Mouse (Mus musculus): Measurements from ENCODE around the gene Prkci. TPM values are rescaled to one million over a fixed set of nuclear protein-coding genes. Genes with fewer than 3 reads are reported as not detected.

The Prkci gene
- polyA plus RNA-seq (2012; ENCODE audit: insufficient read depth, insufficient read length, missing spikeins) = 17.4 and 19.8 TPM in 2 replicates

DNA sequence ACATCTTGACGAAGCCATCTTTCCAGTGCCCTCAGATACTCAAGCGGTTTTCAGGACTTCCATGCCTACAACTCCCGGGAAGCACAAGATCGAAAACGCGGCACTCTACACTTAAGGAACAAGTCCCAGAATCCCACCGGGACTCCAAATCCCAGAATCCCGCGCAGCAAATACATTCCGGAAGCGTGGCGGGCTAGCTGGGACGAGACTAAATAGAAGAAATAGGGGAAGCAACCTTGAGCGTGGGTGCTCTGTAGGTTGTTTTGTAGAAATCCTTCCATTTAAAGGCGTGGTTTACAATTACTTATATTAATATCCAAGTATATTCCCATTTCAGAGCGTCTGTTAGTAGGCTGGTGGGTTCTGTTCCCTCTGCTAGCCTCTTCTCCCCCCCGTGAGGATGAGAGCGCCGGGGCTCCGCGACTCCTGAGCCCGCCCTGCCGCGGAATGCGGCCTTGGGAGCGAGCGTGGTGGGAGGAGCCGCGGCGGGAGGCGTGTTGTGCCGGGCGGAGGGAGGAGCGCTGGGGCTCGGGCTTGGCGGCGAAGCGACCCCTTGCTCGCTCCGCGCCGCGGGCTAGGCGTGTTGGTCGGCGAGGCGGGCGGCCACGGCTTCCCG is at the start of gene Prkci:
Prkci (plus strand) TSS at position 465 of the 616 bp plus-strand sequence.
- TF ChIP-seq CTCF (IDR thresholded peaks at IDR 0.05; ENCODE audit: low read depth, low read length) = no peak
- no peak for TF ChIP-seq POLR2A (IDR thresholded peaks at IDR 0.05; ENCODE audit: borderline replicate concordance, low read depth, low read length)
- H3K4me3 ChIP-seq (ENCODE audit: insufficient read depth, low read length) = peak within 1 kb of the TSS; percentile 86
- H3K4me1 ChIP-seq (ENCODE audit: control insufficient read depth, insufficient read depth, low read length) = peaks cover 22% of the 10 kb centered on the region
- peak within 1 kb of the TSS; percentile 54 for H3K27ac ChIP-seq (ENCODE audit: insufficient read depth, low read depth, low read length)

- no peak for TF ChIP-seq POLR2A (IDR thresholded peaks at IDR 0.05; ENCODE audit: borderline replicate concordance, low read depth, low read length)
- TF ChIP-seq CTCF (IDR thresholded peaks at IDR 0.05; ENCODE audit: low read depth, low read length) = no peak
- Histone ChIP-seq H3K27ac (ENCODE audit: insufficient read depth, low read depth, low read length) (no peak overlapping the region), H3K4me1 (ENCODE audit: control insufficient read depth, insufficient read depth, low read length) (peaks cover 4% of the 10 kb centered on the region), H3K4me3 (ENCODE audit: insufficient read depth, low read length) (no peak overlapping the region)
Observed at GRCm38 (mm10) chr3:30951652-30952051, 43.9 kb upstream of the Prkci start.

- Histone ChIP-seq H3K4me1 (ENCODE audit: control insufficient read depth, insufficient read depth, low read length) (peaks cover 7% of the 10 kb centered on the region), H3K27ac (ENCODE audit: insufficient read depth, low read depth, low read length) (no peak overlapping the region), H3K4me3 (ENCODE audit: insufficient read depth, low read length) (no peak overlapping the region)
- TF ChIP-seq CTCF (IDR thresholded peaks at IDR 0.05; ENCODE audit: low read depth, low read length) (no peak), POLR2A (IDR thresholded peaks at IDR 0.05; ENCODE audit: borderline replicate concordance, low read depth, low read length) (no peak)
Observed at GRCm38 (mm10) chr3:30952273-30953070, 43.1 kb upstream of the Prkci start.

- no peak for TF ChIP-seq CTCF (IDR thresholded peaks at IDR 0.05; ENCODE audit: low read depth, low read length)
- TF ChIP-seq POLR2A (IDR thresholded peaks at IDR 0.05; ENCODE audit: borderline replicate concordance, low read depth, low read length) = no peak
Observed at GRCm38 (mm10) chr3:30956327-30956726, 39.2 kb upstream of the Prkci start.

GRCm38 (mm10) chr3:30958709-30959108 is 36.8 kb upstream of the Prkci start:
- TF ChIP-seq POLR2A (IDR thresholded peaks at IDR 0.05; ENCODE audit: borderline replicate concordance, low read depth, low read length) (no peak), CTCF (IDR thresholded peaks at IDR 0.05; ENCODE audit: low read depth, low read length) (no peak)
- Histone ChIP-seq H3K4me1 (ENCODE audit: control insufficient read depth, insufficient read depth, low read length) (peaks cover 9% of the 10 kb centered on the region), H3K4me3 (ENCODE audit: insufficient read depth, low read length) (no peak overlapping the region), H3K27ac (ENCODE audit: insufficient read depth, low read depth, low read length) (no peak overlapping the region)

More at GRCm38 (mm10) chr3:30956327-30956726, 39.2 kb upstream of the Prkci start:
- no peak overlapping the region for H3K4me3 ChIP-seq (ENCODE audit: insufficient read depth, low read length)
- H3K4me1 ChIP-seq (ENCODE audit: control insufficient read depth, insufficient read depth, low read length) = peaks cover 9% of the 10 kb centered on the region
- H3K27ac ChIP-seq (ENCODE audit: insufficient read depth, low read depth, low read length) = no peak overlapping the region

- TF ChIP-seq CTCF (IDR thresholded peaks at IDR 0.05; ENCODE audit: low read depth, low read length) = no peak
- TF ChIP-seq POLR2A (IDR thresholded peaks at IDR 0.05; ENCODE audit: borderline replicate concordance, low read depth, low read length) = no peak
- Histone ChIP-seq H3K4me3 (ENCODE audit: insufficient read depth, low read length) (no peak overlapping the region), H3K4me1 (ENCODE audit: control insufficient read depth, insufficient read depth, low read length) (peaks cover 9% of the 10 kb centered on the region), H3K27ac (ENCODE audit: insufficient read depth, low read depth, low read length) (no peak overlapping the region)
Observed at GRCm38 (mm10) chr3:30959868-30960831, 35.4 kb upstream of the Prkci start.

GRCm38 (mm10) chr3:30963100-30963499 is 32.4 kb upstream of the Prkci start:
- TF ChIP-seq POLR2A (IDR thresholded peaks at IDR 0.05; ENCODE audit: borderline replicate concordance, low read depth, low read length) = no peak
- TF ChIP-seq CTCF (IDR thresholded peaks at IDR 0.05; ENCODE audit: low read depth, low read length) = no peak
- H3K27ac ChIP-seq (ENCODE audit: insufficient read depth, low read depth, low read length) = no peak overlapping the region

GRCm38 (mm10) chr3:30964216-30964615 is 31.3 kb upstream of the Prkci start:
- no peak for TF ChIP-seq POLR2A (IDR thresholded peaks at IDR 0.05; ENCODE audit: borderline replicate concordance, low read depth, low read length)
- TF ChIP-seq CTCF (IDR thresholded peaks at IDR 0.05; ENCODE audit: low read depth, low read length) = no peak
- Histone ChIP-seq H3K4me3 (ENCODE audit: insufficient read depth, low read length) (no peak overlapping the region), H3K4me1 (ENCODE audit: control insufficient read depth, insufficient read depth, low read length) (peaks cover 4% of the 10 kb centered on the region; the same call in 1 of the 2 replicates), H3K27ac (ENCODE audit: insufficient read depth, low read depth, low read length) (no peak overlapping the region)

More at GRCm38 (mm10) chr3:30963100-30963499, 32.4 kb upstream of the Prkci start:
- peaks cover 5% of the 10 kb centered on the region; the same call in 1 of the 2 replicates for H3K4me1 ChIP-seq (ENCODE audit: control insufficient read depth, insufficient read depth, low read length)
- H3K4me3 ChIP-seq (ENCODE audit: insufficient read depth, low read length) = no peak overlapping the region

- no peak for TF ChIP-seq CTCF (IDR thresholded peaks at IDR 0.05; ENCODE audit: low read depth, low read length)
- TF ChIP-seq POLR2A (IDR thresholded peaks at IDR 0.05; ENCODE audit: borderline replicate concordance, low read depth, low read length) = no peak
- Histone ChIP-seq H3K4me1 (ENCODE audit: control insufficient read depth, insufficient read depth, low read length) (peaks cover 3% of the 10 kb centered on the region; the same call in 1 of the 2 replicates), H3K4me3 (ENCODE audit: insufficient read depth, low read length) (no peak overlapping the region), H3K27ac (ENCODE audit: insufficient read depth, low read depth, low read length) (no peak overlapping the region)
Observed at GRCm38 (mm10) chr3:30965644-30966043, 29.9 kb upstream of the Prkci start.

Measured in bone marrow macrophage, adult 2 months (primary cell).